Mouse (Mus musculus): ENCODE data around the gene Tmem100.

Gene Tmem100

GRCm38 (mm10) chr11:90066405-90067250 lies 36.5 kb downstream of the Tmem100 start:
- no peak for DNase-seq

- no peak for DNase-seq
These were observed 41.6 kb downstream of the Tmem100 start for GRCm38 (mm10) chr11:90071747-90072146.

GRCm38 (mm10) chr11:90073201-90073600 lies 43.1 kb downstream of the Tmem100 start:
- no peak for DNase-seq

- no peak for DNase-seq
These were observed 46.5 kb downstream of the Tmem100 start for GRCm38 (mm10) chr11:90076666-90077065.

- DNase-seq: no peak
These were observed 50.6 kb downstream of the Tmem100 start for GRCm38 (mm10) chr11:90080678-90081267.

- DNase-seq: no peak
These were observed 51.9 kb downstream of the Tmem100 start for GRCm38 (mm10) chr11:90081820-90082596.

- no peak for DNase-seq
These were observed 52.9 kb downstream of the Tmem100 start for GRCm38 (mm10) chr11:90083042-90083441.

- DNase-seq: no peak
These were observed 54.0 kb downstream of the Tmem100 start for GRCm38 (mm10) chr11:90084166-90084565.
